Mouse (Mus musculus): ENCODE data around the gene Eif1.
"Not testable (repeated sequence)": the region's sequence is repeated elsewhere in the genome, so short reads cannot be mapped to it uniquely, and the experiment has no call there.

Eif1 gene

DNA sequence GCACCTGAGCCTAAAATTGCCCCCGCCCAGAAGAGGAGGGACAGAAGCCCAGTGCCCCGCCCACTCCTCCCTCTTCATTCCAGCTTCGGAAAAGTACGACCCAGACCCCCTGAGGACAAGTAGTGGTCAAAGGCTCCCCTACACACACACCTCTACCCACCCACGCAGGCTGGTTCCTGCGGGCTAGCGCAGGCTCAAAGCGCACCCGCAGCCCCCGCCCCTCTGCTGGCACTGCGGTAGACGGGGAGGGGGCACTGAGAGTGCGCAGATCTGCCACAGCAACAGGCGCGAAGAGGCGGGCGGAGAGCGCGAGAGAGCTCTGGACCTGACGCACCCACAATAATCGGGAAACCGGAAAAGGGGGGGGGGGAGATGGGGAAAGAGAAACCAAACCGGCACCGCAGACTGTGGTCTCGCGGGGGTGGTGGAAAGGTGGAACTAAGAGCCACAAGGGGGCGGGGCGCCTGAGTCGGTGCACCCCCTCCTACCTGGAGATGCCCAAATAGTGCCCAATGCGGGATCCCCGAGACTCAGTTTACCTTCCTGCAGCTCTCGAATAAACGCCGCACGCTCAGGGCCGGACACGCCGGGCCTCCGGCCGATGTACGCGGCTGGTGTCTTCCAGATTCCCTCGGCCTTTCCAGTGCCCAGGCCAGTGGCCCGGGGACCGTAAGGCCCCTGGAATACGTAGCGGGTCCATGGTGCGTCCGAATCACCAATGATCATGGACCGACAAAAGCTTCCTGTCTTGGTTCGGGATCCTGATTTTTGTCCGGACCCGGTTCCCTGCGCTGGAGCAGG lies 35.7 kb downstream of the Eif1 start:
- DNase-seq: peak; percentile 30 to 34

DNA sequence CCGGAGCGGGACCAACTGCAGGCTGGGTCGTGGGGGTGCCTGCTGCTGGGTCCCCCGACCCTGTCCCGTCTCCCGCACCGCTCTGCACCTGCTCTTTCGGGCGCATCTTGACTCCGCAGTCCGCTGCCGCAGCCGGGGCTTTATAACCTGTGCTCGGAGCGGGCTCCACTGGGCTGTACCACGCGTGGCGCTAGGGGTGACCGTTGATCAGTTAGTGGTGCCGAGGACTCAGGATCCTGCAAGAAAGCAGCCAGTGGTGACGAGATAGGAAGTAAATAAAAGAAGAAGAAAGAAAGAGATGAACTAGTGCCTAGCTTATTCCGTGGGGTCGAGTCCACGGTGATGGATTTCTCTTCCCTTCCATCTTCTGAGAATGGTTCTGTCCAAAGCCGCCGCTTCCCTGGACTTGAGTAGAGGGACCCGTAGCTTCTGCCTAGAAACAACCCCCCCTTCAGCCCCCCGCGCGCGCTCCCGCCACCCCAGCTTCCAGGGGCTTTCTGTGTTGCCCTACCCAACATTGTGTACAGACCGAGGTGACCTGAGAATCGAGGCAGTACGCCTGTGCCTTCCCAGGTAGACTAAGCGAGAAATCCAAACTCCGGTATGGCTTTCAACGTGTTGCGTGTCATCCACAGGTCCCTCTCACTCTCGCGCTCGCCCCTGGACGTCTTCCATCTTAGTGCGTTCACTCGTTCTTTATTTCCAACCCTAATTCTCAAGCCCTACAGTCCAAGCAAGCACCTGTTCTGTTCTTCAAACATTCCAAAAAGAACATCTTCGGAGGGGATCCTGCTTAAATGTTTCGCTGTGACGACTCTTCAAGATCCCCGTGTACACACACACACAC lies 36.5 kb downstream of the Eif1 start, which contains the start of gene Hap1:
Gene Hap1 (minus strand): TSS at position 157 of the 847 bp plus-strand sequence.
- DNase-seq: peak; percentile 85

GRCm38 (mm10) chr11:100356819-100357211 lies 37.1 kb downstream of the Eif1 start:
- DNase-seq: no peak

GRCm38 (mm10) chr11:100357408-100357807 lies 37.7 kb downstream of the Eif1 start:
- no peak for DNase-seq

GRCm38 (mm10) chr11:100360175-100360574 lies 40.5 kb downstream of the Eif1 start:
- no peak for DNase-seq

DNA sequence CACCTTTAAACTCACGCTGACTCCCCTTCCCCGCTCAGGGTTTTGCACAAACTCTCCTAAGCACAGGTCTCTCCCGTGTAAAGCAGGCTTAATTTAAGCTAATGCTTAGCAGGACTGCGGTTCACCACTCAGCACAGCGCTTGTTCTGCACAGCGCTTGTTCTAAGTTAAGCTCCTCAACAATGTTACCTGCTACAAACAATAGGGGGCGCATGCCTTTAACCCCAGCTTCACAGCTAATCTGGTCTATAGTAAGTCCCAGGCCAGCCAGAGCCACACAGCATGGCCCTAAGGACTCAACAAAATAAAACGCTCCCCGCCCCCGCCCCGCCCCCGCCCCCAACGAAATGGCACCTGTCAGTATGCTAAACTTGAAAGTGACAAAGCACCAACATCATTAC lies 41.4 kb downstream of the Eif1 start:
- DNase-seq: not testable (repeated sequence)

DNA sequence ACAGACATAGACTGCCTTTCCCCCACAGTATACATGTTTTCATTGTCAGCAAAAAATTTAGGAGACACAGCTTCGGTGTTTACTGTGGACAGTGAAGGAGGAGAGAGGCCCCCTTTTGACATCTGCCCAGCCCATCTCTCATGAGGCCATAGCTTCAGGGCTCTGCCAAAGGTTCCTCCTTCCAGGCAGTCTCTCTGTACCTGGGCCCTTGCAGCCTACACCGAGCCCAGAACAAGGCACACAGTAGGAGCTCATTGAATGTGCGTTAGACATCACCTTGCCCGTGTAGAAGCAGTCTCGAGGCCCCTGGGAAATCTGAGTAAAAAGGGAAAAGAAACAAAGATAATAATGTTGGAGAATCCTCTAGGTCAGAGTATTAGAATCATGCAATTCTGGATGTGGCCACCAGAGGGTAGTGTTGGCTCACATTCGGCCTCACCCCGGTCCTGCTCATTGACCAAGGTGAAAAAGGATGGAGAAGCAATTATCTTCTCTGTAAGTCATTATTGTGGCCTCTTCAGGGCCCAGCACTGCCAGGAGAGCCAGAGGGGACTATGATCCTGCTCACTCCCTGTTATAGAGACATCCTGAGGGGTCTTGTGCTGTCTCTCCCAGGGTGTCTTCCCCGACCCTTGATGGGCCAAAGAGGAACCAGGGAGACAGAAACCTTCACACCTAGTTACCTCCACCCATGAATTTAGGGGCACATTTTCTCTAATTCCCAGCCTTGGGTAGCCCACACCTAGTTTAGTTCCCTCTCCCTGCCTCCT lies 42.7 kb downstream of the Eif1 start:
- DNase-seq: peak; percentile 82 to 92

- peak; percentile 82 for DNase-seq
These were observed 43.4 kb downstream of the Eif1 start for GRCm38 (mm10) chr11:100362979-100363562.

DNA sequence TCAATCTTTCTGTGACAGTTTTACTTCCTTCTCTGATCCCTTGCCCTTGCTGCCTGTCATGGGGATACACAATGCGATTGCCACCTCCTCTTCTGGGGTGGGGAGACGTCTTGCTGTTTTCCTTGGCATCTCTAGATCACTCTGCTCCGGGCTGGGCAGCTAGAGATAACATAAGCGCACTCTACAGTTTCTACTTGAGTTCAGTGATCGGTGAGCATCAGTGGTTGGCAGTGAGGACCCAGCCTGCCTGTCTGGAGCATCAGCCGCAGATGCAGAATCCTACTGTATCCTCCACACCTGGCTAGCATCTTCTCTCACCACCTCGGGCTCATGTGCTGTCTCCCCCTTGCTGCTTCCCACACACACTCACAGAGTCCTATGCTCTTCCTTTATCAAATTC lies 49.5 kb downstream of the Eif1 start:
- no peak for DNase-seq

GRCm38 (mm10) chr11:100369822-100370221 lies 50.1 kb downstream of the Eif1 start:
- peak; percentile 52 to 55 for DNase-seq

All from cerebellum, postnatal 36 days (tissue).